Mouse (Mus musculus) spleen, adult 2 months (tissue): ENCODE measurements around the gene Slc2a2. TPM values are rescaled to one million over a fixed set of nuclear protein-coding genes. Genes with fewer than 3 reads are reported as not detected.

Experiments
- DNase-seq, 2 experiments: peaks; one replicate each; pipeline versions ENCODE4 v3.0.0 to v3.0.0-alpha.2; 2012 to 2021; ENCODE audit warnings: low spot score in 2 of 2, low read depth in 1 of 2
- H3K27ac ChIP-seq: fragments of 200-500 bp; 2 replicates; pipeline ENCODE4 v1.5.1; 2012; ENCODE audit warnings: low read length, inconsistent platforms; ENCODE audit not compliant: insufficient read depth
- H3K27me3 ChIP-seq: fragments of 200-500 bp; 2 replicates; pipeline ENCODE4 v1.6.1; 2012; ENCODE audit warnings: mild to moderate bottlenecking, moderate library complexity, low read length, inconsistent platforms; ENCODE audit not compliant: control insufficient read depth, insufficient read depth
- H3K36me3 ChIP-seq: fragments of 200-500 bp; 2 replicates; pipeline ENCODE4 v1.6.1; 2012; ENCODE audit warnings: mild to moderate bottlenecking, low read length, inconsistent platforms; ENCODE audit not compliant: control insufficient read depth, insufficient read depth
- H3K4me1 ChIP-seq: fragments of 200-500 bp; 2 replicates; pipeline ENCODE4 v1.6.1; 2011; ENCODE audit warnings: inconsistent platforms; ENCODE audit not compliant: control insufficient read depth, insufficient read depth, insufficient read length
- H3K4me3 ChIP-seq: fragments of 200-500 bp; 2 replicates; pipeline ENCODE4 v1.5.1; 2011; ENCODE audit warnings: mild to moderate bottlenecking, inconsistent platforms; ENCODE audit not compliant: insufficient read depth, insufficient read length; ENCODE audit errors: extremely low read depth
- CTCF ChIP-seq: fragments of 200-500 bp; IDR thresholded peaks from 2 replicates; pipeline ENCODE4 v1.5.1; 2011; ENCODE audit warnings: mild to moderate bottlenecking, inconsistent platforms; ENCODE audit not compliant: insufficient read depth, insufficient read length, insufficient replicate concordance; ENCODE audit errors: extremely low read depth
- POLR2A ChIP-seq: fragments of 200-500 bp; IDR thresholded peaks from 2 replicates; pipeline ENCODE4 v1.6.1; 2011; ENCODE audit warnings: low read depth, low read length, inconsistent platforms
- WGBS: fragments of 180-500 bp; shearing (Covaris S2); methylation state at CpG from one replicate; pipeline ENCODE4 v1.1.7; 2018; 5-methylcytosine and 5-hydroxymethylcytosine counted together
- polyA plus RNA-seq: library from polyadenylated mRNA; depleted of rRNA; stranded (reverse); fragments of >200 nt; gene quantifications from 2 replicates; pipeline ENCODE4 v1.2.3, GENCODE M21; 2012

The Slc2a2 gene
- polyA plus RNA-seq, 1 experiment = 0.11 TPM

DNA sequence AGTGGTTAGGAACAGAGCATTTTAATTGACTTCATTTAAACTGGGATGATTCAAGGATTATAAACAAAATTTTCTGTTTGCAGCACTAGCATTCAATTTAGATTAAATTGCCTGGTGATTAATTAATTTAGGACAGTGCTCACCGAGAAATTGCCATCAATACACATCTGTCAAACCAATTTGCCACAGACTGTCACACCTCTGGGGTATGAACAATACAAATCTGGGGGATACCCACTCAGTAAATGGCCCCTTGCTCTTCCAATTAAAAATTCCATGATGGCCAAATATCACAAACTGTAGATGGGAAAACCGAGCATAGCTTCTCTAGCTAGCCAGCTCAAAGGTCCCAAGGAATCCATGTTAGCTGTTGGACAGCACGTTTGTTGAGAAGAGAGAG, 15.3 kb upstream of the Slc2a2 start:
- Histone ChIP-seq H3K27me3 (no peaks in the 10 kb centered on the region), H3K4me3 (no peak overlapping the region), H3K27ac (no peak overlapping the region), H3K36me3 (no peaks in the 10 kb centered on the region), H3K4me1 (no peaks in the 10 kb centered on the region)
- no peak for DNase-seq
- WGBS = 86% methylated on average over 3 of the region's 3 CpGs
- TF ChIP-seq CTCF = no peak

DNA sequence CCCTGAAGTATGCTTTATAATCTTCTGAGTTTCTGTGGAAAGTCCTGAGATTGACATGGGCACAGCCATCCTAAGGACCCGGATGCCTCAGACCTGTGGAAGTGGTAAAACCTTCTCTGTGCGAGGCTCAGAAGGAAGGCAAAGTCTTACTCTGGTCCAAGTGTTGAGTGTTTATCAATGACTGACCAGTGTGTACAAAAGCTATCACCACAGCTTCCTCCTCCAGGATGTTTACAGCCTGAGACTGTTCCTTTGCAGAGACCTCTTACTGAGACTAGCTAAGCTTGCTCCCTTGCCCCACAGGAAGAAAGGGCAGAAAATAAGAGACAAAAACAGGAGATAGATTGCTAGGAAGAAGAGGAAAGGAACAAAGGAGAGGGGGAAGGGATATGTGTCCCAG, 12.2 kb upstream of the Slc2a2 start:
- Histone ChIP-seq H3K27ac (no peak overlapping the region), H3K4me1 (no peaks in the 10 kb centered on the region), H3K27me3 (no peaks in the 10 kb centered on the region), H3K4me3 (no peak overlapping the region), H3K36me3 (no peaks in the 10 kb centered on the region)
- 75% methylated on average over 2 of the region's 2 CpGs for WGBS
- TF ChIP-seq CTCF (no peak), POLR2A (no peak)
- DNase-seq = no peak

DNA sequence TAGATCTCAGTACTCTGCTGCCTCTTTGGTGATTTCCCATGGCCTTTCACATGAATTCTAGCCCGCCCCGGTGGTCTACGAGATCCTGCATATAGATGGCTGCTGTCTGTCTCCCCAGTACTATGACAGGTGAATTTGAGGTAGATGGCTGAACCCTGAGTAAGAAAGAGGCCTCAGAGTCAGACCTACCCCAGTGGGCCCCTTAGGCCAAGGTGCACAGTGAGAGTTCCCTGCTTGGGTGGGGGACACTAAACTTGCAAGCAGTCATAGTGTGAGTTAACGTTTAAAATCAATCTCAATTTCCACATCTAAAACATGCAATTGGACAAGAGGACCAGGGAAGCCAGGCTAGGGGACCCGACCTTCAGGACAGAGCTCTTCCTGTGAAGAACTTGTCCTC, 2.9 kb upstream of the Slc2a2 start:
- no peak for DNase-seq
- no peak overlapping the region for H3K4me3 ChIP-seq
- H3K27me3 ChIP-seq = no peaks in the 10 kb centered on the region
- 80% methylated on average over 5 of the region's 5 CpGs for WGBS
- no peaks in the 10 kb centered on the region for H3K4me1 ChIP-seq
- H3K36me3 ChIP-seq = no peaks in the 10 kb centered on the region
- no peak overlapping the region for H3K27ac ChIP-seq
- no peak for TF ChIP-seq CTCF
- TF ChIP-seq POLR2A = no peak

DNA sequence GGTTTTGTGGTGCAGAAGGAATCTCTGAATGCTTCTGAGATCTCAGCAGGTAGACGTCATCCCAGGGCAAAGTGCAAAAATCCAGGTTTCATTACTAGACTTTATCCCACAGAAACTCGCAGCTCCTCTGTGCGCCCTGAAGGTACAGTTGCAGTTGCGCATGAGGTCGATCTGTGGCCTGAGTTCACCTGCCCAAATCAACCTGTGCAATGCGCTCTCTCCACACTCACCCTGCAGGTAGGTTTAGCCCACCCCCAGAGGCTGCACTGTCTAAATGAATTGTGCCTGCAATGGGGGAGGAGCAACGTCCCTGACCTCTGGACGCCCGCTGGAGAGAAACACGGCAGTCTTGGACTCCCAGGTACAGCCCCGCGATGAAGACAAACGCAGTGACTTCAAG, 2.1 kb upstream of the Slc2a2 start:
- H3K4me1 ChIP-seq = no peaks in the 10 kb centered on the region
- TF ChIP-seq POLR2A = no peak
- TF ChIP-seq CTCF = no peak
- 93% methylated on average over 13 of the region's 13 CpGs for WGBS
- H3K27me3 ChIP-seq = no peaks in the 10 kb centered on the region
- no peak overlapping the region for H3K4me3 ChIP-seq
- DNase-seq = no peak
- H3K36me3 ChIP-seq = no peaks in the 10 kb centered on the region
- H3K27ac ChIP-seq = no peak overlapping the region

DNA sequence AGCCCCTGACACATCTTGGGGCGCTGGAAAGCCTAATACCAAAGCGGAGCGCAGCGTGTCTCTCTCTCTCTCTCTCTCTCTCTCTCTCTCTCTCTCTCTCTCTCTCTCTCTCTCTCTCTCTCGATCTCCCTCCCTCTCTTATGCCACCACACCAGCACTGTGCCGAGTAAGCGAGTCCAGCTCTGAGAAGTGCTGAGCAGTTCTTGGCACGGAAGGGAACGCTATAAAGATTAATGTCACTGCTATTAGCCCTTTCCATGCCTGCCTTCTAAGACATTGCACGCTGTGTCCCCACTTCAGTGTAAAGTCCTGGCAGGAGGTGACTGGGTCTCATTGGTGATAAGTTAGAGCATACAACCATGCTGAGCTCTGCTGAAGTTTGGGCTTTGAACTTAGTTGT, 1.5 kb upstream of the Slc2a2 start:
- Histone ChIP-seq H3K36me3 (no peaks in the 10 kb centered on the region), H3K27me3 (no peaks in the 10 kb centered on the region), H3K4me3 (no peak overlapping the region), H3K4me1 (no peaks in the 10 kb centered on the region), H3K27ac (no peak overlapping the region)
- no peak for TF ChIP-seq POLR2A
- TF ChIP-seq CTCF = no peak
- no peak for DNase-seq
- WGBS = 88% methylated on average over 10 of the region's 10 CpGs

- Histone ChIP-seq H3K4me3 (no peak overlapping the region), H3K27me3 (no peaks in the 10 kb centered on the region), H3K4me1 (no peaks in the 10 kb centered on the region), H3K36me3 (no peaks in the 10 kb centered on the region), H3K27ac (no peak overlapping the region)
- no peak for DNase-seq
- TF ChIP-seq CTCF (no peak), POLR2A (no peak)
- 85% methylated on average over 4 of the region's 4 CpGs for WGBS
Measured at GRCm38 (mm10) chr3:28699601-28700000, 1.9 kb downstream of the Slc2a2 start.

DNA sequence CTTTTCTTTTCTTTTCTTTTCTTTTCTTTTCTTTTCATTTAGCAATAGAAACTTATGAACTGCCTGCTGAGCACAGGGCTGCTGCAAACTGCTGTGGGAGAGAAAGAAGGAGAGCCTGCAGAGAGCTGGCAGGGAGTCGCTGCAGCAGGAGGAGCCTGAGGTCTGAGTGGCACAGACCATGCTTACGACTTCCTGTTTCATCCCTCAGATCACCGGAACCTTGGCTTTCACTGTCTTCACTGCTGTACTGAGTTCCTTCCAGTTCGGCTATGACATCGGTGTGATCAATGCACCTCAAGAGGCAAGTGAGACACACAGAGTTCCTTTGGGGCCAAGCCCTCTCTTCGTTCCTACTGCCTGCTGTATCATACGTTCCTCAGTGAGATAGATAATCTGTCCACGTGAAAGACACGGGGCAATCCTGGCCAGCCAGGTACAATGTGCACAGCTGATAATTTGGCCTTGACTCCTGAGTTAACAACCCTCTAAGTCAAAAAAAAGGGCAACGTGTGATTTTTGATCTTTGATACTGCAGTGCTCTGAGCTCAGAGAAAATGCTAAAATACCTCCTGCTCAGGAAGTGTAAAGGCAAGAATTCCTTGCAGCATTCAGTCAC, 7.9 kb downstream of the Slc2a2 start:
- no peaks in the 10 kb centered on the region for H3K4me1 ChIP-seq
- no peak overlapping the region for H3K27ac ChIP-seq
- WGBS = 39% methylated on average over 10 of the region's 10 CpGs
- TF ChIP-seq POLR2A (no peak), CTCF (no peak)
- H3K36me3 ChIP-seq = no peaks in the 10 kb centered on the region
- H3K27me3 ChIP-seq = no peaks in the 10 kb centered on the region
- DNase-seq = no peak
- H3K4me3 ChIP-seq = no peak overlapping the region
